Mouse (Mus musculus): ENCODE data around the gene Ms4a2.

The Ms4a2 gene

GRCm38 (mm10) chr19:11574965-11575364 lies 48.6 kb downstream of the Ms4a2 start:
- no peak for DNase-seq
